Mouse (Mus musculus): Measurements from ENCODE around the gene Phpt1. TPM values are rescaled to one million over a fixed set of nuclear protein-coding genes. Genes with fewer than 3 reads are reported as not detected.
"Not testable (repeated sequence)": the region's sequence is repeated elsewhere in the genome, so short reads cannot be mapped to it uniquely, and the experiment has no call there.

The Phpt1 gene
- total and polyA plus RNA-seq, 2 experiments from 2014 or later = 33.7 to 171 TPM

DNA sequence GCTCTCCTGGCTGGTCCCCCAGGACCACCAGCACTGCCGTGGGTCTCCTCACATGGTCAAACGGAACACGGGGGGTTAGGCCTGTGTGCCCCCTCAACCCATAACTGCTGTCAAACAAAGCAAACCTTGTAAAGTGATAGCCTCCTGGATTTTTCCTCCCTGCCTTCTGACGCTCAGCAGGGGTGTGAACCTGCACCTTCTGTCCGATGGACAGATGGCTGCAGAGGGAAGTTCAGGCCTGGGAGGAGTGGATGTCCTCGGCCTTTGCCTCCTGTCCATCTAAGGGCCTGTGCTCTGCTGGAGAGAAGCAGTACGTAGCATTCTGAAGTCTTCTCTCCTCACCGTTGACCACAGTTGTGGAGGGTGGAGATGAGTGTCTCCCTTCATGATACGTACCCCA, 13.1 kb downstream of the Phpt1 start:
- ATAC-seq = no peak
- no peak overlapping the region for H3K27ac ChIP-seq (ENCODE audit: low read depth, low read length)
- H3K4me3 ChIP-seq (ENCODE audit: low read depth, low read length) = no peak overlapping the region
- no peak overlapping the region for H3K4me2 ChIP-seq (ENCODE audit: low read depth)
- no peak for DNase-seq
- no peaks in the 10 kb centered on the region for H3K27me3 ChIP-seq (ENCODE audit: insufficient read depth, low read length)
- peaks cover 6% of the 10 kb centered on the region; the same call in 1 of the 2 replicates for H3K4me1 ChIP-seq (ENCODE audit: insufficient read depth)
- TF ChIP-seq CTCF (IDR thresholded peaks at IDR 0.05; ENCODE audit: low read depth) = no peak
- no peak overlapping the region for H3K9ac ChIP-seq
- H3K9me3 ChIP-seq (ENCODE audit: low read length) = no peaks in the 10 kb centered on the region
- H3K36me3 ChIP-seq (ENCODE audit: insufficient read depth) = peaks cover 50% of the 10 kb centered on the region
- 85% methylated on average over 9 of the region's 9 CpGs for WGBS

DNA sequence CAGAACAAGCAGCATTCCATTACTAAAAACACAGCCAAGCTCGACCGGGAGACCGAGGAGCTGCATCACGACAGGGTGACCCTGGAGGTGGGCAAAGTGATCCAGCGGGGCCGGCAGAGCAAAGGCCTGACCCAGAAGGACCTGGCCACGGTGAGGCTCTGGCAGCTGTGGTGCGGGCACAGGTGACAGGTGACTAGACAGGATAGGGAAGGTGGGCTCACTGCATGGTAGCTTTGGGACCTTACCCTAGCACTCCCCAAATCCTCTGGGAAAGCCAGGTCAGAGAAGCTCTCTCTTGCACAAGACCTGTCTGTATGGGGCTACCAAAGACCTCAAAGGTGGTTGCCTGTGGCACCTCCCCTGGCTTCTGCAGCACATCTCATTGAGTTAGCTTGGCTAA, 14.5 kb downstream of the Phpt1 start:
- DNase-seq (no peak), ATAC-seq (no peak)
- Histone ChIP-seq H3K27me3 (ENCODE audit: insufficient read depth, low read length) (no peaks in the 10 kb centered on the region), H3K27ac (ENCODE audit: low read depth, low read length) (no peak overlapping the region), H3K4me2 (ENCODE audit: low read depth) (no peak overlapping the region), H3K9ac (no peak overlapping the region), H3K9me3 (ENCODE audit: low read length) (no peaks in the 10 kb centered on the region), H3K4me3 (ENCODE audit: low read depth, low read length) (no peak overlapping the region), H3K36me3 (ENCODE audit: insufficient read depth) (peaks cover 50% of the 10 kb centered on the region), H3K4me1 (ENCODE audit: insufficient read depth) (peaks cover 6% of the 10 kb centered on the region; the same call in 1 of the 2 replicates)
- no peak for TF ChIP-seq CTCF (IDR thresholded peaks at IDR 0.05; ENCODE audit: low read depth)
- 94% methylated on average over 8 of the region's 8 CpGs for WGBS

GRCm38 (mm10) chr2:25558774-25559173, 16.2 kb downstream of the Phpt1 start:
- peaks cover 6% of the 10 kb centered on the region; the same call in 1 of the 2 replicates for H3K4me1 ChIP-seq (ENCODE audit: insufficient read depth)
- DNase-seq (no peak), ATAC-seq (no peak)
- no peaks in the 10 kb centered on the region for H3K27me3 ChIP-seq (ENCODE audit: insufficient read depth, low read length)
- no peaks in the 10 kb centered on the region for H3K9me3 ChIP-seq (ENCODE audit: low read length)
- peak overlapping the region; percentile 88 for H3K4me2 ChIP-seq (ENCODE audit: low read depth)
- H3K36me3 ChIP-seq (ENCODE audit: insufficient read depth) = peaks cover 38% of the 10 kb centered on the region
- no peak for TF ChIP-seq CTCF (IDR thresholded peaks at IDR 0.05; ENCODE audit: low read depth)
- H3K9ac ChIP-seq = peak overlapping the region; percentile 95
- no peak overlapping the region for H3K27ac ChIP-seq (ENCODE audit: low read depth, low read length)
- H3K4me3 ChIP-seq (ENCODE audit: low read depth, low read length) = peak overlapping the region; percentile 92
- 55% methylated on average over 6 of the region's 6 CpGs for WGBS

DNA sequence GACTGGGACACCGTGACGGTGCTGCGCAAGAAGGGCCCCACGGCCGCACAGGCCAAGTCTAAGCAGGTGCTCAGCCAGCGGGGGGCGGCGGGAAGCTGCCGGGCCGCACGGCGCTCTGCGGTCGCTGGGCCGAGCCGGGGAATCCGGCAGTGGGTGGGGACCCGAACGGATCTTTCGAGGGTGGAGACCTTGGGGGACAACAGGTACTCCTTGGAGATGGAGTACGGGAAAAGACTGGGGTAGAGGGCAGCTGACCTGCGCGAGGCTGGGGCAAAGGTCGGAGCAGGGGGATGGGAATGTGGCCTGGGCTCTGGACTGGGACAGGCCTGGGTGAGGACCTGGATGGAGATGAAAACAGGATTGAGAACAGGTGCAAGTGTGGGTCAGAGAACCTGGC, 17.1 kb downstream of the Phpt1 start:
- Histone ChIP-seq H3K36me3 (ENCODE audit: insufficient read depth) (peaks cover 30% of the 10 kb centered on the region), H3K4me3 (ENCODE audit: low read depth, low read length) (peak overlapping the region; percentile 92), H3K27ac (ENCODE audit: low read depth, low read length) (peak overlapping the region; percentile 57), H3K9me3 (ENCODE audit: low read length) (no peaks in the 10 kb centered on the region), H3K9ac (peak overlapping the region; percentile 95), H3K4me1 (ENCODE audit: insufficient read depth) (peaks cover 6% of the 10 kb centered on the region; the same call in 1 of the 2 replicates), H3K27me3 (ENCODE audit: insufficient read depth, low read length) (no peaks in the 10 kb centered on the region), H3K4me2 (ENCODE audit: low read depth) (peak overlapping the region; percentile 88)
- WGBS = 1% methylated on average over 24 of the region's 24 CpGs
- TF ChIP-seq CTCF (IDR thresholded peaks at IDR 0.05; ENCODE audit: low read depth) = no peak
- ATAC-seq (peak; percentile 38; the same call in 1 of the 2 replicates), DNase-seq (no peak)

- WGBS = 1% methylated on average over 61 of the region's 61 CpGs
- ATAC-seq = peak; percentile 100
Measured at GRCm38 (mm10) chr2:25557221-25557963, 17.6 kb downstream of the Phpt1 start, which contains the start of gene Edf1. Gene Edf1, plus strand, starts transcription at chr2:25557847.

GRCm38 (mm10) chr2:25556296-25556695, 18.7 kb downstream of the Phpt1 start:
- H3K9me3 ChIP-seq (ENCODE audit: low read length) = no peaks in the 10 kb centered on the region
- no peak overlapping the region for H3K27ac ChIP-seq (ENCODE audit: low read depth, low read length)
- WGBS = 58% methylated on average over 1 of the region's 1 CpGs
- DNase-seq = no peak
- no peaks in the 10 kb centered on the region for H3K27me3 ChIP-seq (ENCODE audit: insufficient read depth, low read length)
- peaks cover 6% of the 10 kb centered on the region; the same call in 1 of the 2 replicates for H3K4me1 ChIP-seq (ENCODE audit: insufficient read depth)
- no peak overlapping the region for H3K9ac ChIP-seq
- H3K36me3 ChIP-seq (ENCODE audit: insufficient read depth) = peaks cover 13% of the 10 kb centered on the region
- no peak overlapping the region for H3K4me3 ChIP-seq (ENCODE audit: low read depth, low read length)
- no peak for TF ChIP-seq CTCF (IDR thresholded peaks at IDR 0.05; ENCODE audit: low read depth)
- no peak for ATAC-seq
- H3K4me2 ChIP-seq (ENCODE audit: low read depth) = no peak overlapping the region

More at GRCm38 (mm10) chr2:25557221-25557963, 17.6 kb downstream of the Phpt1 start, which contains the start of gene Edf1:
- Histone ChIP-seq H3K4me3 (ENCODE audit: low read depth, low read length) (peak within 1 kb of the TSS; percentile 92), H3K36me3 (ENCODE audit: insufficient read depth) (peaks cover 24% of the 10 kb centered on the region), H3K9me3 (ENCODE audit: low read length) (no peaks in the 10 kb centered on the region), H3K4me2 (ENCODE audit: low read depth) (peak within 1 kb of the TSS; percentile 88), H3K9ac (peak within 1 kb of the TSS; percentile 95), H3K27me3 (ENCODE audit: insufficient read depth, low read length) (no peaks in the 10 kb centered on the region), H3K27ac (ENCODE audit: low read depth, low read length) (peak within 1 kb of the TSS; percentile 64), H3K4me1 (ENCODE audit: insufficient read depth) (peaks cover 6% of the 10 kb centered on the region; the same call in 1 of the 2 replicates)
- TF ChIP-seq CTCF (IDR thresholded peaks at IDR 0.05; ENCODE audit: low read depth) = no peak
- peak; percentile 96 for DNase-seq

GRCm38 (mm10) chr2:25555479-25555878, 19.5 kb downstream of the Phpt1 start:
- H3K4me2 ChIP-seq (ENCODE audit: low read depth); H3K9me3 ChIP-seq (ENCODE audit: low read length); H3K27me3 ChIP-seq (ENCODE audit: insufficient read depth, low read length); H3K27ac ChIP-seq (ENCODE audit: low read depth, low read length); H3K4me1 ChIP-seq (ENCODE audit: insufficient read depth); DNase-seq; H3K4me3 ChIP-seq (ENCODE audit: low read depth, low read length); H3K36me3 ChIP-seq (ENCODE audit: insufficient read depth); ATAC-seq; H3K9ac ChIP-seq: not testable (repeated sequence)
- 54% methylated on average over 2 of the region's 2 CpGs for WGBS

- H3K4me3 ChIP-seq (ENCODE audit: low read depth, low read length); H3K4me2 ChIP-seq (ENCODE audit: low read depth); H3K9ac ChIP-seq; DNase-seq; ATAC-seq; H3K9me3 ChIP-seq (ENCODE audit: low read length); H3K4me1 ChIP-seq (ENCODE audit: insufficient read depth); H3K27ac ChIP-seq (ENCODE audit: low read depth, low read length); H3K27me3 ChIP-seq (ENCODE audit: insufficient read depth, low read length); H3K36me3 ChIP-seq (ENCODE audit: insufficient read depth): not testable (repeated sequence)
- 90% methylated on average over 4 of the region's 4 CpGs for WGBS
Measured at GRCm38 (mm10) chr2:25553171-25553786, 21.7 kb downstream of the Phpt1 start.
